Mouse (Mus musculus): ENCODE results near the gene Tmem189.

Tmem189 gene

DNA sequence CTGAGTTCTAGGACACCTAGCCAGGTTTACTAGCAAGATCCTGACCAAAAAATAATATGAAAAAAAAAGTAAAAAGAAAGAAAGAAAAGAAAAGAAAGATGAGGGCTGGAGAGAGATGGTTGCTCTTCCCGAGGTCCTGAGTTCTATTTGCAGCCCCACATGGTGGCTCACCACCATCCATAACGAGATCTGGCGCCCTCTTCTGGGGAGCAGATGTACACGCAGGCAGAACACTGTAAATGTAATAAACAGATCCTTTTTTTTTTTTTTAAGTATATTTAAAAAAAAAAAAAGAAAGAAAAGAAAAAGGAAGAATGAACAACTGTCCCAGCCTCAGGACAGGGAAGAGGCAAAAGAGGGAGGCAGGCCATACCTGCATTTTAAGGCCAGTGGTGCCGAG, 11.0 kb downstream of the Tmem189 start:
- no peak for DNase-seq

DNA sequence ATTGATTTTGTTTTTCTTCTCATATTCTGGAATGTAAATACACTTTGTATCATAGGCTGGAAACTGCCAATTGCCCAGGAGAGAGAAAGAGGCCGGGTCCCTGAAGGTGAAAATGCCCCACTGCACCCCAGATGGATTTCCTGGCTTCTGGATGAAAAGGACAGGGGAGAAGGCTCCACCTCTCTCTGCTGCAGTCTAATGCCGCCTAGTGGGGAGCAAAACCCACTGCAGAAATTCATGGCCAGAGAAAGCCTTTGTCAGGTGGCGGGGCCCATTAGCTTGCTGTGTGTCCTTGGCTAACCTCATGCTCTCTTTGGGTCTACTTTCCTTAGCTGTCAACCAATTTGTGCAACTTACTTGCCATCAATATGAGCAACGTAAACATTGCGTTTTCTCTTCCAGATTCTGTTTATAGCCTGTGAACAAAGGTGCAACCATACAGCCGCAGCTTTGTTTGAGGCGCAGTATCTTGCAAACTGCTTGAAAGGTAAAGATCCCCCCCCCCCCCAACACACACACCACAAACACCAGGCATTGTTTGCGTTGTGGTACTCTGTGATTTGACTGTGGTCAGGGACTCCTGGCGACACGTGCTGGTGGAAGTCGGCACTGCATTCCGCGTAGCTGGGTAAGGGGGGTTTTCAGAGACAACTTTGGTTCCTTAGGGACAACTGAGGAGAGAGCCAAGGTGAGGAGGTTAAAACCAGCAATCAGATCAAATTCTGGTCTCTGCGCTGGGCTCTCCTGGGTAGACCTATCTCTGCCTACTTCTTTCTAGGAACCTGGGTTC, 14.3 kb downstream of the Tmem189 start:
- peak; percentile 69 for DNase-seq

DNA sequence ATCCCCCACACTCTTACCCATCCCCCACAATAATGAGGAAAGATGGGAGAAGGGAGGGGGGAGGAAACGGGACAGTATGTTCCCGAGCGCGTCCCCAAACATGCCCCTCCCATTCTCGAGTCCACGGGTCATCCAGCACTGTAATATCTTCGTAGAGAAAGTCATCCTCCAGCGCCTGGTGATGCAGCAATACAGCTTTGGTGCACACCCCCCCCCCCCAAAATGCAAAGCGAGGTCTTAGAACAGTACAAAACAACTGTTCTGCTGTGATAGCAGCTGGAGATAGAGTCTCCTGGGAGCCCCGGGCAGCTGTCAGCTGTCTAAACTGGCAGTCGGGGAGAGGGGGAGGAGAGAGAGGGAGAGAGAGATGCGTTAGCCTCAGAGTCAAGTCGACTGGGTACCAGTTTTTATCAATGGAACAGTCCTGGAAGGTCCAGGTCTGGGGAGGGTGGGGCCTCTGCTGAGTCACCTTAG, 17.4 kb downstream of the Tmem189 start:
- DNase-seq, result peak; percentile 68

DNA sequence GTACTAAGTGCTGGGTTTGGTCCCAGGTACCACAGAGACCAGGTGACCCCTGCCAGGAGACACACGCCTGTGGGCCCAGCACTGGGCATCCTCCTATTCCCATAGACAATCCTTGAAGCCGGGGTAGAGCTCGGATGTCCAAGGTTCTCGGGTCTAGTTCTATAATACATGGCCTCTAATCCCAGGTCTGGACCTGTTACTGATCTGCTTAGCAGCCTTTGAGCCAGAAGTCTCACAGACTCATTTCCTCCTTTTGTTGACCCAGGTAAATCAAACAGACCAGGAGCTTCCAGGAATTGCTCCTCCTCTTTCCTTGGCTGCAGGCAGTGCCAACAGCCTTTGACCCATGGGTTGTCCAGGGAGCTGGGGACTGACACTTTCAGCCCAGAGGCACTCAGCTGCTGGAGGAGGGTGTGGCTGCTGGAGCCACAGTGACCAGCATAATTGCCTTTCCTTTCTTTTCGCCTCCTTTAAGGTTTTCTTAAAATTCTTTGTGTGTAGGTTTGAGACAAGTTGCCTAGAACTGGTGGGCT, 18.5 kb downstream of the Tmem189 start:
- no peak for DNase-seq

- DNase-seq, result no peak
These were observed 20.2 kb downstream of the Tmem189 start for GRCm38 (mm10) chr2:167669398-167669797.

GRCm38 (mm10) chr2:167668426-167668825, 21.2 kb downstream of the Tmem189 start:
- no peak for DNase-seq

DNA sequence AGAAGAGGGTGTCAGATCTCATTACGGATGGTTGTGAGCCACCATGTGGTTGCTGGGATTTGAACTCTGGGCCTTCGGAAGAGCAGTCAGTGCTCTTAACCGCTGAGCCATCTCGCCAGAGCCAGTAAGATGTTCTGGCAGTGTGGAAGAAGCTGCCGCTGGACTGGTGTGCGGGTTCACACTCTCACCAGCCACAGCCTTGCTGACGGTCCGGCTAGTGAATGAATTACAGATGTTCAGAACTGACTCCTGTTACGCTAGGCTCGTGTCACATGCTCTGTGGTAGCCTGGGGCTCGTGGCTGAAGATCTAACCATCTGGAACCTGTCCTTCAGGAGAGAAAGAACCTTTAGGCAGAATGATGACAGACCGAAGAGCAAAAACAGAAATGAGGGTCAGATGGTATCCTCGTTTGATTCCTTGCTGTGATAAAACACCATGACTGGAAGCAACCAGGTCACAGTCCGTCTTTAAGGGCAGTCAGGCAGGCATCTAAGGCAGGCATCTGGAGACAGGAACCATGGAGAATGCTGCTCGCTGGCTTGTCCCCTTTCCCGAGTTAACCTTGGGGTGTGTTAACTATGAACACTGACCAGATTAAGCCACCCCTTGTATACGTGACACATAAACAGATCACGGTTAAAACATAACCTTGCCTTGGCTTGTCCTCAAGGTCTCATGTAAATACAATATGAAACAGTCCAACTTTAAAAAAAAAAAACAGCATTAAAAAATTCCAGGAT, 23.5 kb downstream of the Tmem189 start:
- DNase-seq, result no peak

DNA sequence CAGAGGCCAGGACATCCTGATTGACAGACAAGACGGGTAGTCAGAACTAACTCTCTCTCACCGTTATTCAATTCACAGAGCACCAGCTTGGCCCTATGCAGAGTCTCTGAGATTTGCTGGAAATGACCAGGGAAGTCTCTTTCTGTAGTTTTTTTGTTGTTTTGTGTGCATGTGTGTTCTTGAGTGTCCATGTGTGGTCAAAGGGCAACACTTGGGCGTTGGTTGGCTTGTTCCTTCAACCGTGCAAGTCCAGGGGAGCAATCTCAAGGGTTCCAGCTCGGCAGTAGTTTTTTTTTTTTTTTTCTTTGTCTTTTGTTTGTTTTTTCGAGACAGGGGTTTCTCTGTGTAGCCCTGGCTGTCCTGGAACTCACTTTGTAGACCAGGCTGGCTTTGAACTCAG, 26.9 kb downstream of the Tmem189 start:
- DNase-seq, result no peak

DNA sequence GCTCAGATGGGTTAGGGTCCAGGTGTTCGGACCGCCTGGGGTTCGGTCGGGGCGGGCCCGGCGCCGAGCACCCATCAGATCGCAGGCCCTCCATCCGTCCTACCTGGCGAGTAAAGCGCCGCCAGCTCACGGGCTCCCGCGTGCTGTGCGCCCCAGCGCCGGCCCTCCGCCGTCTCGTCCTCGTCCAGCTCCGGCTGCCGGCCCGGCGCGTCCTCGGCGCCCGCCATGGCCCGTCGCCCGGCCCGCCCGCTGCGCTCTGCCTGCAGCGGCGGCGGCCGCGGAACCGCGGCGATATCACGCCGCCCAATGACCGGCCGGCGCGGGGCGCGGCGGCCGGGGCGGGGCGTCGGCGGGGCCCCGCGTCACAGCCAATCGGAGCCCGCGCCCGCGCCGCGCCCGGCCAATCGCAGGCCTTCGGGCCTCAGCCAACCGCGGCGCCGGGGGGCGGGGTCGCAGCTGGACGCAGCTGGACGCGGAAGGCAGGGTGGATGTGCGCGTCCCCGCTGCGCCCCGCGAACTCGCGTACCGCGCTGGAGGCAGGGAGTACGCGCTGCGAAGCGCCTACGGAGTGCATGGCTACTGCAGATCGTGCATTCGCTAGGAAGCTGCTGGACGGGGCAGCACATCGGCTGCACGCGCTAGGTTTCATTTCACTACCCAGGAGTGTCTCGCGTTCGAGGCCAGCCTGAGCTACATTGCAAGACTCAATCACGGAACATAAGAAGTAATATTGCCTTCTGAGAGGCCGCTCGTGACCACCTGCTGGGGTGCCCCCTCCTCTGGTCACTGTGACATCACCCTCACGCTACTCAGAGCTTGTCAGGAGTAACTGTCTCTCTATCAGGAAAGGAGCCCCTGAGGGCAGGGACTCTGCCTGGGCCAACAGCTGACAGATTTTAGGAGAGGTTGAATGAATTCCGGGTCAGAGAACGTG, 28.1 kb downstream of the Tmem189 start, which contains the start of gene Gm20431:
Gene Gm20431 (minus strand): TSS at position 227 of the 934 bp plus-strand sequence.
- DNase-seq, result peak; percentile 95

GRCm38 (mm10) chr2:167660611-167660971, 29.0 kb downstream of the Tmem189 start:
- DNase-seq, result no peak

DNA sequence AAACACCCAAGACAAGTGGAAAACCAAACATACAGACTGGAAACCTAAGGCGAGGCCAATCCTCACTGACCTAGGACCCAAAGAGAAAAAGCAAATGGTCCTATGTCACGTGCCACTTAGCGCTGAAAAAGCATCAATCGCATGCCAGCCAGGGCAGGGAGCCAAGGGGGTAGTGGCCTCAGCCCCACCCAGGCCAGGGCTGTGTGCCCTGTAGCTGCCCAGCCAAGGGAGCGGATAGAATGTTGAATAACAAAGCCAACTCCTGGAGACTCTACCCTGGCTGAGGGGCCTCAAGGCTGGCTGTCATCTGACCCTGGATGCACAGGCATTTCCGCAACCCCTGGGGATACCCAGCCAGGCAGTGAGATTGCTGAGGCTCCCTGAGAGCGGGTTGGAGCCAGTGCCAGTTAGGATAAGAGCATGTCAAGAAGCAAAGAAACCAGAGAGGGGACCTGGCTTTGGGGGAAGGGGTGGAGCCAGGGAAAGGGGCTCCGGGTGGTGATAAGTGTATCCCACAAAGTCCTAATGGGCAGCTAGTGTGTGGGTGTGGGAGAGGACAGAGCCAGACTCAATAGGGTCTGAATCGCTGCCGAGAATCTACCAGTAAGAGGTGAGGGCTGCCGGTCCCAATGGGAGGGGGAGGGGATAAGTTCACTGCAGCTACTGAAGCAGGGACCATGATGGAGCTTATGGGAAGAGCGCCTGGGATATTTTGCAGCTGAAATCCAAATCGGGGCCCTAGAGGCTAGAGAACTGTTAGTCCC, 29.6 kb downstream of the Tmem189 start:
- DNase-seq, result peak; percentile 55

DNA sequence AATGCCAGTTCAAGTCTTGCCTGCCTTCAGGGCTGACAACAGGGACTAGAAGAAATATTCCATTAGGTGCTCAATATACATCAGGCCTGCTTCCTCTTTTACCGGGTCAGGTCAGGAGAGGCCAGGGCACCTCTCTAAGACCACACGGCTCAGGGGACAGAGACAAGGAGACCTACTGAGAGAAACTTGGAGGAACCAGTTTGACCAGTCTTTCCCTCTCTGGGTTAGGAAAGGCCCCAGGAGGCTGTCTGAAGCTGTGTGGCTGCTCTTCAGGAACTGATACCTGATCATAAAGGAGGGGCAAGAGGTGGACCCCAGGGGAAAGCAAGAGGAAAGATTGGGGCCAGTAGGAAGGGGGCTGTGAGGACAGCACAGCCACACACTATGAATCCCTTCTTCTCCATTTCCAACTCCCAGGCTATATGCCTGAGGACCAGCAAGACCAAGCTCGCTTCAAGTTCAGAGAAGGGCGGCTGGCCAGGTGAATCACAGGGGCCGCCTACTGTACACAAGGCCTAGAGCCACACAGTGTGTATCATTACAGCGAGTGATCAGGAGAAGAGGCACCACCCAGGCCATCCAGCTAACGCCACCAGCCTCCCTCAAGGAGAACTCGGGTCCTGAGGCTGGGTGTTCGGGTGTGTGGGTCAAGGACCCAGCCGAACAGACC, 30.3 kb downstream of the Tmem189 start:
- no peak for DNase-seq

GRCm38 (mm10) chr2:167658712-167659111, 30.9 kb downstream of the Tmem189 start:
- DNase-seq, result no peak

DNA sequence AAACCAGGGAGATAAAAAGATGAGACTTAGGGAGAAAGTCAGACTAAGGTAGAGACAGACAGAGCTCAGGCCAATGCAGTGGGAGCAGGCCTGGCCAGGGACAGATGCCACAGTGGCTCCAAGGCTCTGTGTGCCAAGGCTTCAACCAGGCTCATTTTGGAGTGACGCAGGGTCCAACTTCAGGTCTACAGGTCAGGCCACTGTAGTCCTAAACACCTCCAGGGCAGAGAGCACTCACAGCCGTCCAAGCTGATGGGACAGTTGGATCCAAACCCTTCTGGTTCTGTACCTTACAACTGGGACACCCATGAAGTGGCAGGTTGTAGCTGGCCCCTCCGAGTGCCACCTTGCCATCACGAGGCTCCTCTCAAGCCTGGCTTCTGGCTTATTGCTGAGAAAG, 31.6 kb downstream of the Tmem189 start:
- no peak for DNase-seq

GRCm38 (mm10) chr2:167656629-167657478, 32.8 kb downstream of the Tmem189 start:
- DNase-seq, result no peak

DNA sequence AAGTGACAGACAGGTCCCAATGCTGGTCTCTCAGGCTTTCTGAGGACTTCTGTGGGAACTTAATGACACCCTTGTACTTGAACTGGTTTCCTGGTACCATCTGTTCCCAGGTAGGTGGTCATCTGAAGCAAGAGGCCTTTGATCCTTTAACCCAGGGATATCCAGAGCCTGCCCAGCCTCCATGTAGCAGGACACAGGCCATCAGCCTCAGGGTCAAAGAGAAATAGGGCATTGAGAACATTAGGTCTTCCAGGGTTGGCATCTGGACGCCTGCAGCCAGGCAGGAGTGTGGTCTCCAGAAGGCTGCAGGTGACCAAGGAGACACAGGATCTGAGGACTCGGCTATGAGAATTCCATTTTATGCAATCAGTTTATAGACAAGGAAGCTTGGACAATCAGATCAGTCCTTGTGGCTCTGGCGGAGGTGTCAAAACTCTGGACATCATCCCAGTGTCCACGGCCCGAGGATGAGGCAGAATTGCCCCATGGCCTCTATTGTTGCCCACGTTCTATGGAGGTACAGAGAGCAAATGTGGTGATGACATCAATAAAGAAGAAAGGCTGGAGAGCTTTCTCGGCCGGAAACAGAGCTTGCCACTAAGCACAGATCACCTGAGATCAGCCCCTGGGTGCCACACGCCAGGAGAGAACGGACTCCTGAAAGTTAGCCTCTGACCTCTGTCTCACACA, 34.6 kb downstream of the Tmem189 start:
- DNase-seq, result no peak

- no peak for DNase-seq
These were observed 36.9 kb downstream of the Tmem189 start for GRCm38 (mm10) chr2:167652694-167653093.

DNA sequence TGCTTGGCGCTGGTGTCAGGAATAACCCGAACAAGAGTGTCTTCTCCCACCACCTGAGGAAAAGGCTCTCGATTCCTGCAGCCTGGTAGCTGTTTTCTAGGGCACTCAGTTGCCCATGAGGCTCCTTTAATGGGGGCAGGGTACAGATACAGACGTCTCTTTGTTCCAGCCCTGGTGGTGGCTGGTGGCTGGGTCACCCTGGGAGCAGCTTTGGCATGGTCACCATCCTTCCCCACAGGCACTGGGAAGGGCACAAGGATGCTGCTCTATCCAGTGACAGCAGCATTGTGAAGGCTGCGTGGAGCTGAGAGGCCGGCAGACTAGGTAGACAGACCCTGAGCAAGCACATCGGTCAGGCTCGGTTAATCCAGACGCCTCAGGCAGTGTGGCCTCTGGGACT, 38.0 kb downstream of the Tmem189 start:
- peak; percentile 73 for DNase-seq

DNA sequence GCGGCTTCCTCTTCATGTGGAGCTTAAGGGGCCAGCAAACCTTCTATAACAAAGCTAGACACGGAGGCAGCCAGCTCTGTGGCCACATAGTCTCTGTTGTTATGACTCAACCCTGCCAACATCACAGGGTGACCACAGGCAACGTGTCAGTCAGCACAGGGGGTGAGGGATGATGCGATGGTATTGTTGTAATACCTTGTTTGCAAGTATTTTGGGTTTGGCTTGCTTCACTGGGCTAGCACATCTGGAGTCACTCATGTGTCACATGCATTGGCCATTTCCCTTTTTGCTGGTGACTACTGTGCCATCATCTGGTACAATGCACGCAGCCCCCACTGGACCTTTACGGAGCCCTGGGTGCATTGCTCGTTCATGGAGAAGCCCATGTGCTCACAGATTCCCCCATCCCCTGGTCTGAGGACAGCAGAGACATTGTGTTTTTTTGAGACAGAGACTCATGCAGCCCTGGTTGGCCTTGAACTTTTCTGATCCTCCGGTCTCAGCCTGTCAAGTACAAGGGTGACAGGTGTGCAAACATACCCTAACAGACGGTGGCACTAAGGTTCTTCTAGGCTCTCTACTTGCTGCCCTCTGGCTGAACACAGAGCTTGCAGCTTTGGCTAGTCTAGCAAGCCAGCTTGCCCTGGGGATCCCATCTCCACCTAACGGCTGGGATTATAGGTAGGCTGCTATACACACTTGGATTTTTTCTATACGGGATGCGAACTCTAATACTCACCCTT, 40.2 kb downstream of the Tmem189 start:
- DNase-seq, result no peak
